Mouse (Mus musculus) brain, embryonic 14.5 days (tissue): ENCODE measurements around the gene Taco1.

ENCODE experiments used
- CTCF ChIP-seq: fragments of 200-500 bp; IDR thresholded peaks from 2 replicates; pipeline ENCODE4 v1.5.1; 2012; ENCODE audit warnings: inconsistent platforms, mild to moderate bottlenecking, moderate library complexity, borderline replicate concordance; ENCODE audit not compliant: insufficient read depth, insufficient read length; ENCODE audit errors: extremely low read depth
- POLR2A ChIP-seq: fragments of 200-500 bp; IDR thresholded peaks from 2 replicates; pipeline ENCODE4 v1.6.1; 2012; ENCODE audit warnings: mild to moderate bottlenecking, inconsistent platforms, borderline replicate concordance; ENCODE audit not compliant: poor library complexity, insufficient read depth, insufficient read length, severe bottlenecking; ENCODE audit errors: extremely low read depth

- TF ChIP-seq CTCF (peak; percentile 72), POLR2A (no peak)
Measured at GRCm38 (mm10) chr11:106026465-106027151, 39.3 kb upstream of the Taco1 start.
